Mouse (Mus musculus): ENCODE results near the gene 3830417A13Rik.

Gene 3830417A13Rik

GRCm38 (mm10) chrX:64173248-64173647 lies at the start of gene 3830417A13Rik:
3830417A13Rik (plus strand) TSS chrX:64173548.
- no peak for DNase-seq (ENCODE audit: low read depth)

- no peak for DNase-seq (ENCODE audit: low read depth)
Measured at GRCm38 (mm10) chrX:64152098-64152497, 21.2 kb upstream of the 3830417A13Rik start, which contains the start of gene Gm6760. Gm6760 (minus strand) TSS chrX:64152198.

GRCm38 (mm10) chrX:64181246-64181645 lies 7.9 kb downstream of the 3830417A13Rik start:
- no peak for DNase-seq (ENCODE audit: low read depth)
